Mouse (Mus musculus): Measurements from ENCODE around the gene Rhox8. TPM values are rescaled to one million over a fixed set of nuclear protein-coding genes. Genes with fewer than 3 reads are reported as not detected.
"Not testable (repeated sequence)": the region's sequence is repeated elsewhere in the genome, so short reads cannot be mapped to it uniquely, and the experiment has no call there.

The Rhox8 gene
- polyA plus RNA-seq (2014; fragmentation: Nextera tagmentation; extraction: Ambion mirVana) = not detected in 2 replicates

- no peak for DNase-seq (ENCODE audit: low spot score)
- Histone ChIP-seq H3K27ac (ENCODE audit: low read depth, low read length) (no peak within 1 kb of the TSS), H3K9ac (ENCODE audit: low read length) (no peak within 1 kb of the TSS), H3K4me1 (ENCODE audit: control insufficient read depth, insufficient read depth, low read length) (no peaks in the 10 kb centered on the region), H3K4me3 (ENCODE audit: low read depth, low read length) (no peak within 1 kb of the TSS), H3K36me3 (ENCODE audit: control insufficient read depth, insufficient read depth, low read length) (no peaks in the 10 kb centered on the region), H3K4me2 (ENCODE audit: low read length) (no peak within 1 kb of the TSS), H3K9me3 (replicated peaks; ENCODE audit: control insufficient read depth, low read length) (no peaks in the 10 kb centered on the region), H3K27me3 (replicated peaks; ENCODE audit: control insufficient read depth, insufficient read depth, low read length) (no peaks in the 10 kb centered on the region)
- ATAC-seq = no peak
- 82% methylated on average over 4 of the region's 4 CpGs for WGBS
Observed at GRCm38 (mm10) chrX:37878844-37879243, at the start of gene Rhox8. Gene Rhox8, minus strand, starts transcription at chrX:37878944.

- Histone ChIP-seq H3K9ac (ENCODE audit: low read length) (no peak overlapping the region), H3K4me3 (ENCODE audit: low read depth, low read length) (no peak overlapping the region), H3K4me1 (ENCODE audit: control insufficient read depth, insufficient read depth, low read length) (no peaks in the 10 kb centered on the region), H3K27ac (ENCODE audit: low read depth, low read length) (no peak overlapping the region), H3K9me3 (replicated peaks; ENCODE audit: control insufficient read depth, low read length) (no peaks in the 10 kb centered on the region), H3K36me3 (ENCODE audit: control insufficient read depth, insufficient read depth, low read length) (no peaks in the 10 kb centered on the region), H3K27me3 (replicated peaks; ENCODE audit: control insufficient read depth, insufficient read depth, low read length) (no peaks in the 10 kb centered on the region), H3K4me2 (ENCODE audit: low read length) (no peak overlapping the region)
- no peak for DNase-seq (ENCODE audit: low spot score)
- 75% methylated on average over 4 of the region's 4 CpGs for WGBS
- no peak for ATAC-seq
Observed at GRCm38 (mm10) chrX:37916311-37916710, 37.6 kb upstream of the Rhox8 start.

- no peak for ATAC-seq
Observed at GRCm38 (mm10) chrX:37908581-37908980, 29.8 kb upstream of the Rhox8 start.

GRCm38 (mm10) chrX:37903727-37904126 is 25.0 kb upstream of the Rhox8 start:
- no peak overlapping the region for H3K9ac ChIP-seq (ENCODE audit: low read length)
- no peak for DNase-seq (ENCODE audit: low spot score)
- no peaks in the 10 kb centered on the region for H3K27me3 ChIP-seq (replicated peaks; ENCODE audit: control insufficient read depth, insufficient read depth, low read length)
- H3K27ac ChIP-seq (ENCODE audit: low read depth, low read length) = no peak overlapping the region
- no peak overlapping the region for H3K4me2 ChIP-seq (ENCODE audit: low read length)
- 77% methylated on average over 5 of the region's 5 CpGs for WGBS
- H3K4me3 ChIP-seq (ENCODE audit: low read depth, low read length) = no peak overlapping the region
- H3K36me3 ChIP-seq (ENCODE audit: control insufficient read depth, insufficient read depth, low read length) = no peaks in the 10 kb centered on the region
- no peaks in the 10 kb centered on the region for H3K4me1 ChIP-seq (ENCODE audit: control insufficient read depth, insufficient read depth, low read length)
- no peak for ATAC-seq
- H3K9me3 ChIP-seq (replicated peaks; ENCODE audit: control insufficient read depth, low read length) = no peaks in the 10 kb centered on the region

More at GRCm38 (mm10) chrX:37908581-37908980, 29.8 kb upstream of the Rhox8 start:
- Histone ChIP-seq H3K4me2 (ENCODE audit: low read length) (no peak overlapping the region), H3K27me3 (replicated peaks; ENCODE audit: control insufficient read depth, insufficient read depth, low read length) (no peaks in the 10 kb centered on the region), H3K4me3 (ENCODE audit: low read depth, low read length) (no peak overlapping the region), H3K36me3 (ENCODE audit: control insufficient read depth, insufficient read depth, low read length) (no peaks in the 10 kb centered on the region), H3K9ac (ENCODE audit: low read length) (no peak overlapping the region), H3K9me3 (replicated peaks; ENCODE audit: control insufficient read depth, low read length) (no peaks in the 10 kb centered on the region), H3K4me1 (ENCODE audit: control insufficient read depth, insufficient read depth, low read length) (no peaks in the 10 kb centered on the region), H3K27ac (ENCODE audit: low read depth, low read length) (no peak overlapping the region)
- 61% methylated on average over 7 of the region's 7 CpGs for WGBS
- DNase-seq (ENCODE audit: low spot score) = no peak

GRCm38 (mm10) chrX:37901670-37902069 is 22.9 kb upstream of the Rhox8 start, which contains the start of gene Rhox9:
Gene Rhox9, minus strand, starts transcription at chrX:37901770.
- H3K9me3 ChIP-seq (replicated peaks; ENCODE audit: control insufficient read depth, low read length); H3K36me3 ChIP-seq (ENCODE audit: control insufficient read depth, insufficient read depth, low read length); H3K4me1 ChIP-seq (ENCODE audit: control insufficient read depth, insufficient read depth, low read length); H3K4me3 ChIP-seq (ENCODE audit: low read depth, low read length); H3K27me3 ChIP-seq (replicated peaks; ENCODE audit: control insufficient read depth, insufficient read depth, low read length); H3K27ac ChIP-seq (ENCODE audit: low read depth, low read length); DNase-seq (ENCODE audit: low spot score); H3K9ac ChIP-seq (ENCODE audit: low read length); ATAC-seq; H3K4me2 ChIP-seq (ENCODE audit: low read length): not testable (repeated sequence)
- 88% methylated on average over 10 of the region's 18 CpGs for WGBS

GRCm38 (mm10) chrX:37897132-37897531 is 18.4 kb upstream of the Rhox8 start, which contains the start of gene Rhox7b:
Gene Rhox7b, minus strand, starts transcription at chrX:37897232.
- not testable (repeated sequence) for H3K27me3 ChIP-seq (replicated peaks; ENCODE audit: control insufficient read depth, insufficient read depth, low read length); H3K4me1 ChIP-seq (ENCODE audit: control insufficient read depth, insufficient read depth, low read length); DNase-seq (ENCODE audit: low spot score); ATAC-seq; H3K9me3 ChIP-seq (replicated peaks; ENCODE audit: control insufficient read depth, low read length); H3K27ac ChIP-seq (ENCODE audit: low read depth, low read length); H3K36me3 ChIP-seq (ENCODE audit: control insufficient read depth, insufficient read depth, low read length); H3K4me2 ChIP-seq (ENCODE audit: low read length); H3K9ac ChIP-seq (ENCODE audit: low read length); H3K4me3 ChIP-seq (ENCODE audit: low read depth, low read length)
- 86% methylated on average over 9 of the region's 9 CpGs for WGBS

GRCm38 (mm10) chrX:37871641-37872040 is 7.1 kb downstream of the Rhox8 start:
- no peaks in the 10 kb centered on the region for H3K27me3 ChIP-seq (replicated peaks; ENCODE audit: control insufficient read depth, insufficient read depth, low read length)
- H3K4me2 ChIP-seq (ENCODE audit: low read length) = no peak overlapping the region
- DNase-seq (ENCODE audit: low spot score) (no peak), ATAC-seq (no peak)
- H3K4me3 ChIP-seq (ENCODE audit: low read depth, low read length) = no peak overlapping the region
- H3K4me1 ChIP-seq (ENCODE audit: control insufficient read depth, insufficient read depth, low read length) = no peaks in the 10 kb centered on the region
- no peak overlapping the region for H3K27ac ChIP-seq (ENCODE audit: low read depth, low read length)
- no peak overlapping the region for H3K9ac ChIP-seq (ENCODE audit: low read length)
- H3K36me3 ChIP-seq (ENCODE audit: control insufficient read depth, insufficient read depth, low read length) = no peaks in the 10 kb centered on the region
- 97% methylated on average over 2 of the region's 2 CpGs for WGBS
- no peaks in the 10 kb centered on the region for H3K9me3 ChIP-seq (replicated peaks; ENCODE audit: control insufficient read depth, low read length)

GRCm38 (mm10) chrX:37831386-37831785 is 47.4 kb downstream of the Rhox8 start, which contains the start of gene Rhox7a:
Gene Rhox7a, plus strand, starts transcription at chrX:37831686.
- not testable (repeated sequence) for H3K4me2 ChIP-seq (ENCODE audit: low read length); H3K4me3 ChIP-seq (ENCODE audit: low read depth, low read length); H3K36me3 ChIP-seq (ENCODE audit: control insufficient read depth, insufficient read depth, low read length); ATAC-seq; H3K27ac ChIP-seq (ENCODE audit: low read depth, low read length); H3K9me3 ChIP-seq (replicated peaks; ENCODE audit: control insufficient read depth, low read length); H3K27me3 ChIP-seq (replicated peaks; ENCODE audit: control insufficient read depth, insufficient read depth, low read length); H3K4me1 ChIP-seq (ENCODE audit: control insufficient read depth, insufficient read depth, low read length); H3K9ac ChIP-seq (ENCODE audit: low read length); DNase-seq (ENCODE audit: low spot score)
- 86% methylated on average over 8 of the region's 8 CpGs for WGBS

- not testable (repeated sequence) for DNase-seq (ENCODE audit: low spot score); H3K27me3 ChIP-seq (replicated peaks; ENCODE audit: control insufficient read depth, insufficient read depth, low read length); H3K4me2 ChIP-seq (ENCODE audit: low read length); H3K27ac ChIP-seq (ENCODE audit: low read depth, low read length); H3K4me3 ChIP-seq (ENCODE audit: low read depth, low read length); H3K9me3 ChIP-seq (replicated peaks; ENCODE audit: control insufficient read depth, low read length); H3K9ac ChIP-seq (ENCODE audit: low read length); H3K36me3 ChIP-seq (ENCODE audit: control insufficient read depth, insufficient read depth, low read length); ATAC-seq; H3K4me1 ChIP-seq (ENCODE audit: control insufficient read depth, insufficient read depth, low read length)
- WGBS = 91% methylated on average over 4 of the region's 12 CpGs
Observed at GRCm38 (mm10) chrX:37826610-37827009, 52.1 kb downstream of the Rhox8 start, which contains the start of gene Rhox6. Gene Rhox6, plus strand, starts transcription at chrX:37826910.

All from forebrain, embryonic 14.5 days (tissue).